Mouse (Mus musculus): Measurements from ENCODE around the gene Mgrn1.

Gene Mgrn1

DNA sequence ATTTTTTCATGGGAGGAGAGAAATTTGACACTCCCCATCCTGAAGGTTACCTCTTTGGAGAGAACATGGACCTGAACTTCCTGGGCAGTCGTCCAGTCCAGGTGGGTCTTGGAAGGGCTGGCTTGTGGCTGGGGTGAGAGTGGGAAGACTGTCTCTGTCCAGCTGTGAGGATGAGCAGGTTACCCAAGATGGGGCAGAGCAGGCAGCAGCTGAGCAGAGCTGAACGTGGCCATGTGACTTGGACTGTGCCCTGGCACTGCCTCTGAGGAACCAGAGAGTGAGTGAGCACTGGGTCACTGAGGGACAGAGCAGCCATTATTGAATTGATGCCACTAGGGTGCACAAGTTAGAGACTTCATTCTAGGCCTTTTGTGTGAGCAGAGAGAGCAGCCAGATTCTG lies 21.3 kb downstream of the Mgrn1 start:
- Histone ChIP-seq H3K4me3 (replicated peaks; ENCODE audit: low read length) (no peak overlapping the region; the same call in 1 of the 2 replicates), H3K27me3 (ENCODE audit: insufficient read depth, low read length) (no peaks in the 10 kb centered on the region), H3K4me1 (replicated peaks; ENCODE audit: low read depth, low read length) (peaks cover 46% of the 10 kb centered on the region), H3K9me3 (ENCODE audit: low read length) (no peaks in the 10 kb centered on the region), H3K36me3 (ENCODE audit: insufficient read depth, low read length) (peaks cover 35% of the 10 kb centered on the region)
- no peak for TF ChIP-seq CTCF (conservative IDR thresholded peaks at IDR 0.05; ENCODE audit: low read length)
- TF ChIP-seq POU5F1 (IDR thresholded peaks at IDR 0.05; ENCODE audit: borderline replicate concordance, low read length) = no peak
- TF ChIP-seq NANOG (IDR thresholded peaks at IDR 0.05; ENCODE audit: borderline replicate concordance, low read length) = no peak

GRCm38 (mm10) chr16:4907972-4908371 lies 21.9 kb downstream of the Mgrn1 start:
- H3K4me3 ChIP-seq (replicated peaks; ENCODE audit: low read length) = no peak overlapping the region; the same call in 1 of the 2 replicates
- H3K9me3 ChIP-seq (ENCODE audit: low read length) = no peaks in the 10 kb centered on the region
- TF ChIP-seq POU5F1 (IDR thresholded peaks at IDR 0.05; ENCODE audit: borderline replicate concordance, low read length) (no peak), NANOG (IDR thresholded peaks at IDR 0.05; ENCODE audit: borderline replicate concordance, low read length) (no peak), CTCF (conservative IDR thresholded peaks at IDR 0.05; ENCODE audit: low read length) (no peak)
- H3K4me1 ChIP-seq (replicated peaks; ENCODE audit: low read depth, low read length) = peaks cover 52% of the 10 kb centered on the region
- peaks cover 41% of the 10 kb centered on the region for H3K36me3 ChIP-seq (ENCODE audit: insufficient read depth, low read length)
- no peaks in the 10 kb centered on the region for H3K27me3 ChIP-seq (ENCODE audit: insufficient read depth, low read length)

- TF ChIP-seq NANOG (IDR thresholded peaks at IDR 0.05; ENCODE audit: borderline replicate concordance, low read length) = no peak
- peak; percentile 94 for TF ChIP-seq CTCF (conservative IDR thresholded peaks at IDR 0.05; ENCODE audit: low read length)
- TF ChIP-seq POU5F1 (IDR thresholded peaks at IDR 0.05; ENCODE audit: borderline replicate concordance, low read length) = no peak
- H3K36me3 ChIP-seq (ENCODE audit: insufficient read depth, low read length) = peaks cover 52% of the 10 kb centered on the region
- H3K4me3 ChIP-seq (replicated peaks; ENCODE audit: low read length) = no peak overlapping the region
- H3K9me3 ChIP-seq (ENCODE audit: low read length) = no peaks in the 10 kb centered on the region
- no peaks in the 10 kb centered on the region for H3K27me3 ChIP-seq (ENCODE audit: insufficient read depth, low read length)
- peaks cover 70% of the 10 kb centered on the region for H3K4me1 ChIP-seq (replicated peaks; ENCODE audit: low read depth, low read length)
Observed at GRCm38 (mm10) chr16:4909745-4910144, 23.7 kb downstream of the Mgrn1 start.

DNA sequence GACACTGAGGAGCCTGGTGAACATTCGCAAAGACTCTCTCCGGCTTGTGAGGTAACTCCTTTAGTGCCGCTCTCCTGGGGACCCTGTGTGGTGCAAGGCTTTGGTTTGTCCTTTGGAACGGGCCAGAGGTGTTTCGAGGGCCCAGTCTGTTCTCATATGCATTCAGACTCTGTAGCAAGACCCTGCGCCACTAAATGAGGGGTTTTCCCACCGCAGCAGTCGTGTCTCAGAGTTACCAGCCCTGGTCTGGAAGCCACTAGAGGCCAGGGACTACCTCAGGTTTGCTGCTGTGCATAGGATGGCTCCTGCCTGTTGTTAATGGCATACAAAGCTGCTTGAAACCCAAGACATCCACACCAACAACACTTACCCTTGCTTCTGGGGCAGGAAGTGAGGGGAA lies 24.7 kb downstream of the Mgrn1 start:
- no peak for TF ChIP-seq NANOG (IDR thresholded peaks at IDR 0.05; ENCODE audit: borderline replicate concordance, low read length)
- TF ChIP-seq CTCF (conservative IDR thresholded peaks at IDR 0.05; ENCODE audit: low read length) = no peak
- no peak for TF ChIP-seq POU5F1 (IDR thresholded peaks at IDR 0.05; ENCODE audit: borderline replicate concordance, low read length)
- H3K27me3 ChIP-seq (ENCODE audit: insufficient read depth, low read length) = no peaks in the 10 kb centered on the region
- peaks cover 70% of the 10 kb centered on the region for H3K4me1 ChIP-seq (replicated peaks; ENCODE audit: low read depth, low read length)
- peaks cover 59% of the 10 kb centered on the region for H3K36me3 ChIP-seq (ENCODE audit: insufficient read depth, low read length)
- no peaks in the 10 kb centered on the region for H3K9me3 ChIP-seq (ENCODE audit: low read length)
- H3K4me3 ChIP-seq (replicated peaks; ENCODE audit: low read length) = no peak overlapping the region

GRCm38 (mm10) chr16:4912074-4912648 lies 26.1 kb downstream of the Mgrn1 start:
- TF ChIP-seq NANOG (IDR thresholded peaks at IDR 0.05; ENCODE audit: borderline replicate concordance, low read length) (no peak), CTCF (conservative IDR thresholded peaks at IDR 0.05; ENCODE audit: low read length) (no peak), POU5F1 (IDR thresholded peaks at IDR 0.05; ENCODE audit: borderline replicate concordance, low read length) (no peak)

DNA sequence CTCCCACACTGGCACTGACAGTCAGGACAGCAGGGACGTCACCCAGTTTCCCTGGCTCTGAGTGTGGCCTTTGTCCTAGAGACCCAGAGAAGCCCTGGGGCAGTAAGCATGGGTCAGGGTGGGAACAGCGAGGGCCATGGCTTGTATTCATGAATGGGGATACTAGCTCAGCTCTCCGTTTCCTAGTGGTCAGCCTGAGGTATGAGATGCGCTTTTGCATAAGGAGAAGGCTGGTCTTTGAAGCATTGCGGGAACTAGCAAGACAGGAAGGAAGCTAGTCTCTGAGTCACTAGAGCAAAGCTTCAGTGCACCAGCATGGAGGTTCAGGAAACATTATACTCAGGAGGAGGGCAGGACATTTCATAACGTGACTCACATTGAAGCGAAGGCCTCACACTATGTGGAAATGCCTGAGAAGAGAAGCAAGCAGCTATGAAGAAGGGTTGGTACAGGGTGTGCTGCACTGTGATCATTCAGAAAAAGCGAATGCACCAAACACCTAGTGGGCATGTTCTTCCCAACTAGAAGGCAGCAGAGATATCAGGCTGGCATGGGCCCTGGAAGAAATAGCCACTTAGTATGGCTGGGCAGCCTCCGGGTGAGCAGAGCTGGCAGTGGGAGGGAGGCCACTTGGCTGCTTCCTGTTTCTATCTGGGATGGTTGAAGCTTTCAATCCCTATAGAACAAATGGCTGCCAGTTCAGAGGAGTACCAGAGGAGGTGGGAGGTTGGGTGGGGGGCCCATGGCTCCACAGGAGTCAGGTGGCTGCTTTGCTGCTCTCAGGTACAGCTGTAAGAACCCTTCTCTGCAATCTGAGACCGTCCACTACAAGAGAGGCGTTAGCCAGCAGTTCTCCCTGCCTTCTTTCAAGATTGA lies 27.1 kb downstream of the Mgrn1 start:
- Histone ChIP-seq H3K27me3 (ENCODE audit: insufficient read depth, low read length) (no peaks in the 10 kb centered on the region), H3K4me3 (replicated peaks; ENCODE audit: low read length) (0 out of 2 replicates have a peak overlapping the region, but pooled peaks have one; percentile 14), H3K4me1 (replicated peaks; ENCODE audit: low read depth, low read length) (peaks cover 69% of the 10 kb centered on the region), H3K36me3 (ENCODE audit: insufficient read depth, low read length) (peaks cover 74% of the 10 kb centered on the region), H3K9me3 (ENCODE audit: low read length) (no peaks in the 10 kb centered on the region)
- TF ChIP-seq NANOG (IDR thresholded peaks at IDR 0.05; ENCODE audit: borderline replicate concordance, low read length) (no peak), POU5F1 (IDR thresholded peaks at IDR 0.05; ENCODE audit: borderline replicate concordance, low read length) (no peak), CTCF (conservative IDR thresholded peaks at IDR 0.05; ENCODE audit: low read length) (no peak)

More at GRCm38 (mm10) chr16:4912074-4912648, 26.1 kb downstream of the Mgrn1 start:
- H3K9me3 ChIP-seq (ENCODE audit: low read length) = no peaks in the 10 kb centered on the region
- peaks cover 73% of the 10 kb centered on the region for H3K36me3 ChIP-seq (ENCODE audit: insufficient read depth, low read length)
- H3K4me3 ChIP-seq (replicated peaks; ENCODE audit: low read length) = no peak overlapping the region
- peaks cover 78% of the 10 kb centered on the region for H3K4me1 ChIP-seq (replicated peaks; ENCODE audit: low read depth, low read length)
- no peaks in the 10 kb centered on the region for H3K27me3 ChIP-seq (ENCODE audit: insufficient read depth, low read length)

- Histone ChIP-seq H3K4me1 (replicated peaks; ENCODE audit: low read depth, low read length) (peaks cover 61% of the 10 kb centered on the region), H3K4me3 (replicated peaks; ENCODE audit: low read length) (0 out of 2 replicates have a peak overlapping the region, but pooled peaks have one; percentile 29), H3K27me3 (ENCODE audit: insufficient read depth, low read length) (no peaks in the 10 kb centered on the region), H3K9me3 (ENCODE audit: low read length) (no peaks in the 10 kb centered on the region), H3K36me3 (ENCODE audit: insufficient read depth, low read length) (peaks cover 77% of the 10 kb centered on the region)
- TF ChIP-seq NANOG (IDR thresholded peaks at IDR 0.05; ENCODE audit: borderline replicate concordance, low read length) (no peak), CTCF (conservative IDR thresholded peaks at IDR 0.05; ENCODE audit: low read length) (peak; percentile 96)
Observed at GRCm38 (mm10) chr16:4913783-4914735, 28.0 kb downstream of the Mgrn1 start.

DNA sequence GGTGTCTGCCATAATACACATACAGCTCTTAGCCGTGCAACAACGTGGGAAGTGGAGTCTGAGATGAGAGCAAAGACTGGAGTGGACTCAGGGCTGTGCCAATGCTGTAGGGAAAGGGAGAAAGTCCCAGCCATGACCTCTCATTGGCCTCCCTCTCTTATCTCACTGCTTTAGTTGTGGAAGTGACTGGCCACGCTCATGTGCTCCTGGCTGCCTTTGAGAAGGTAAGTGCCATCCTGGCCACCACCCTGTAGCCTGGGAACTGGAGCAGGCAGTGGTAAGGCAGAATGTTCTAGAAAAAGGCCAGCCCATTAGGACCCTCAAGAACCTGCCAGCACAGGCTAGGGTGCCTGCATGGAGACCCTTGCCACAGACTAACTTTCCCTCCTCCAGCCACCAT lies 29.9 kb downstream of the Mgrn1 start:
- peaks cover 48% of the 10 kb centered on the region for H3K4me1 ChIP-seq (replicated peaks; ENCODE audit: low read depth, low read length)
- no peaks in the 10 kb centered on the region for H3K9me3 ChIP-seq (ENCODE audit: low read length)
- no peaks in the 10 kb centered on the region for H3K27me3 ChIP-seq (ENCODE audit: insufficient read depth, low read length)
- TF ChIP-seq CTCF (conservative IDR thresholded peaks at IDR 0.05; ENCODE audit: low read length) (no peak), POU5F1 (IDR thresholded peaks at IDR 0.05; ENCODE audit: borderline replicate concordance, low read length) (no peak), NANOG (IDR thresholded peaks at IDR 0.05; ENCODE audit: borderline replicate concordance, low read length) (no peak)
- peaks cover 84% of the 10 kb centered on the region for H3K36me3 ChIP-seq (ENCODE audit: insufficient read depth, low read length)
- no peak overlapping the region for H3K4me3 ChIP-seq (replicated peaks; ENCODE audit: low read length)
